Mouse (Mus musculus) left cerebral cortex, postnatal 4 days (tissue): ENCODE measurements around the gene Rora. TPM values are rescaled to one million over a fixed set of nuclear protein-coding genes. Genes with fewer than 3 reads are reported as not detected.
A peak's percentile ranks its signal among the peaks of the same experiment; 100 is the strongest.

ENCODE experiments used
- DNase-seq: peaks from one replicate; pipeline ENCODE4 v3.0.0-alpha.2; 2022
- intact Hi-C: fragments of 180-260 bp; cut with DNase I; formaldehyde crosslinking; loops from one replicate; pipeline ENCODE4 v1.15.1; 2025
- total RNA-seq, 2 experiments: library from RNA; stranded (reverse); gene quantifications; 2 replicates each; pipeline ENCODE4 v1.2.3; 2021

Gene Rora
- total RNA-seq, 2 experiments from 2014 or later, result 25.3 to 29.2 TPM

- DNase-seq, result no peak
- intact Hi-C loops, result no loop called here
Observed at GRCm38 (mm10) chr9:68687251-68687874, 33.8 kb downstream of the Rora start.

DNA sequence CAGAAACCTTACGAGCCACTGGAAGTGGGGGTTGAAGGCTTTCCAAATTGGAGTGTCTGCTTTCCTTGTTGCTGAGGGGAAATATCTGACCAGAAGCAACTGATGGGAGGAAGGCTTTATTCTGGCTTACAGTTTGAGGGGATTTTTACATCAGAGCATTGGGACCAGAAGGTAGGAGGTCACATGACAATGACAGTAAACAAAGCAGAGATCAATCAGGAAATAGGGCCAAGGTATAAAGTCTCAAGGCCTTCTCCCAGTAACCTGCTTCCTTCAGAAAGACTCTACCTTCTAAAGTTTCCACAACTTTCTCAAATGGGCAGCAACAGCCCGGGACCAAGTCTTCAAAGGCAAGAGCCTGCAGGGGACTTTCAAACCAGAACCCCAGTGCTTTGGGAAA lies 34.6 kb downstream of the Rora start:
- DNase-seq, result no peak
- intact Hi-C loops, result no loop called here

GRCm38 (mm10) chr9:68689351-68689750 lies 35.8 kb downstream of the Rora start:
- intact Hi-C loops, result no loop called here
- peak; percentile 51 for DNase-seq

DNA sequence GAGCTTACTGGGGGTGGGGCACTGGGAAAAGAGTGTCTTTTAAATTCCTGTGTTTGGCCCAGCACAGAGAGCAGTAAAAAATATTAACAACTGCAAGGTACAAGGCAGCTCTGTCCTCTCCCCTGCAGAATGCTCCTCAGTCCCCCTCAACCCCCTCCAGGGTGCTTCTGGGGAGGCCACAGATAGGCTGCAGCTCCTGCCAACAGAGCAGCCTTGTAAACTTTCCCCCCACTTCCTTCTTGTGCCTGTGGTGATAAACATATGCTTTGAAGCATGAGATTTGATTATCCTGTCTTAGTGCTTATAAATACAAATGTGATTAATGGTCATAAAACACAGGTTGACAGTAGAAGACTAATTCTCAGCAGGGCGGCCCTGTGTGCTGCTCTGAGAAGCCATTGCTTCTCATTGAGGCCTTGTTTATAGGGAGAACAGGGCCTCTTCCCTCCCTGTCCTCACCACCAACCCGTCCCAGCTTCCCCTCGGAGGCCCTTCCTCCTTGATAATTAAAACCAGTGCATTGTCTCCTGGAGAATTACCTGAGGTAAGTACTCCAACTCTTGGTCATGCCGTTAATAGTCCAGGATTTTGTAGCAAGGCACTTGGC lies 41.4 kb downstream of the Rora start:
- DNase-seq, result no peak
- intact Hi-C loops, result no loop called here

DNA sequence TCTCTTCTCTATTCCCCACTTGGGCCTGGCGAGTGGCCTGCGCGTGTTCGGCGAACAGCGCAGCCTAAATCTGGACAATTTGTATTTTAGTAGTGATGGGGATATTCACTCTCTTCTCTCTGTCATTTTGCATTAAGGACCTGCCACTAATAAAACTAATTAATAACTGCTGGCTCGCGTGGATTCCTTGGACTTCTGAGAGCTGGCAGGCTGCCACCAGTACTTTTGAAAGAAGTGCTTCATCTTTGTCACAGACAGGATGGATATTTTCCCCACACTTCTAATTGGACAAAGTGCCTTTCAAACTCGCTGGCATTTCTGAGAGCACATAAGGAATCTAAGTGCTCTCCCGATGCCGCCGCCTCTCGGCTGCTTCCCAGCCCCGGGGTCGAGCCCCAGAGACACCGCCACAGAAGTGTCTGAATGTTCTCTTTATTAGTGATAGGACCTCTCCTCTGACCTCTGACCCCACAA lies 41.9 kb downstream of the Rora start:
- intact Hi-C loops, result no loop called here
- DNase-seq, result peak; percentile 23

- DNase-seq, result no peak
- intact Hi-C loops, result no loop called here
Observed at GRCm38 (mm10) chr9:68696425-68696956, 42.9 kb downstream of the Rora start.

- no peak for DNase-seq
Observed at GRCm38 (mm10) chr9:68699341-68699740, 45.8 kb downstream of the Rora start.

DNA sequence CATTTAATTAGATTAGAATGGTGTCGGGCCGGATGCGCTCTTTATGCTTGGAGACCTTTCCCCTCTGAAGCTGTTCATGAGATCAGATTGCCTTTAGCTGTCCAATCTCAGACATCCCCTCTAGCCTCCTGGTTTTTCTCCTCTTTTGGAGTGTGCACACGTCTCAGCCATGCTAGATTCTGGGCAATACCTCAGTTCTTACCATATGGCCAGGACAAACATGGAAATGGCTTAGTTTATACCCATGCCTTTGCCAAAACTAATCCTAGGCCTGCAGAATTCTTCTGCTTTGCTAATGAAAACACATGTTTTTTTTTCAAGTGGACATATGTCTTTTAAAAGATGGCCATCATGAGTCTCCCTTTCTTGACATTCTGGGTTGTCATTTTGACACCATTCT lies 46.3 kb downstream of the Rora start:
- intact Hi-C loops, result no loop called here
- no peak for DNase-seq

More at GRCm38 (mm10) chr9:68699341-68699740, 45.8 kb downstream of the Rora start:
- intact Hi-C loops, result no loop called here

DNA sequence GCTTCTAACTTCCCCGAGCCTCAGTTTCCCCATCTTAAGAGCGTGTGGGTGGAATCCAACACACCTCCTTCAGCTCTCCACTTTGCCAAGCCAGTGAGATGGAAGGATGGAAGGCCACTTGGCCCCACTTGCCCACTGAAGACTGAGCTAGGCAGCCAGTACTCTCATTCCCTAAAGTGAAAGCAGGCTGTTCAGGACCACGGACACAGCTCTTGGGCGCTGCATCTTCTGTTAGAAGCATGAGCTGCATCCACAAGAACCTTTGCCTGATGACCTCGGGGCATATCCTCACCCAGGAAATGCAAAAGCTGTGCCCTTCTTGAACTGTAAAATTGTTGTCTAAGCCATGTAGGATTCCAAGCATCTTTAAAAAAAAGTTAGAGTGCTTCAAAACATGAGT lies 54.0 kb downstream of the Rora start:
- intact Hi-C loops, result no loop called here
- DNase-seq, result no peak

- intact Hi-C loops, result no loop called here
- no peak for DNase-seq
Observed at GRCm38 (mm10) chr9:68709232-68709631, 55.6 kb downstream of the Rora start.

DNA sequence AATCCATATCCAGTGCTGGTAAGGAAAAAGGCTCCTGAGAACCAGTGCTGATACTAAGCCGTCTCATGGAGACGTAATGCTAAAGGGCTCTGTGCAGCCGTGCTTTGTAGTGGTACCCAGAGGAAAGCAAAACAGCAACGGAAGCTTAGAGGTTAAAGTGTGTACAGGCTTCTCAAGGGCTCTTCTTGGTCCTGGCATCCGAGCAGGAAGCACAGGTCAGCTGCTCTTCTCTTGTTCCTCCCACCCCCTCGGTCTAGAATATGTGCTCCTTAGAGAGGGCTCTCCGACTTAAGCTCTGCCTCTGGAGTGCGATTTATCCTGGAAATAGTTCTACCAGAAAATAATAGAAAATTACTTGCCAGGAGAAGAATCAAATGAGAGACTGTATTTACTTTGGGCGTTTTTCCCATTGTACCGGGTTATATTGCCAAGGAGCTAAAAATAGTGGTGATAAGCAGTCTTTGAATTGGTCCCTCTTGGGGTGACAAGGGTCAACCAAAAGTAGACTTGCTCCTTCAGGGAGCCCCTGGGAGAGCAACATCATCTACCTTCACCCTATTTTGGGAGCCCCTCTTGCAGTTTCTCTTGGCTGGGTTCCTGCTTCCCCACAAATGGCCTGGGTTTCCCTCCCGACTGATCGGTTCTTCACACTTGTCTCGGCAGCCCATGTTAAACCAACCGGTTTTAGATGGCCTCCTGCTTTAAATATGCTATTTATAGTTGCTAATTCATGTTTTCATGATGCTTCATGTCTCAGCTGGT lies 57.5 kb downstream of the Rora start:
- DNase-seq, result no peak

GRCm38 (mm10) chr9:68716961-68717360 lies 63.4 kb downstream of the Rora start:
- intact Hi-C loops, result no loop called here

More for the DNA sequence above, 57.5 kb downstream of the Rora start:
- intact Hi-C loops, result no loop called here

GRCm38 (mm10) chr9:68718427-68718826 lies 64.8 kb downstream of the Rora start:
- intact Hi-C loops, result no loop called here

More at GRCm38 (mm10) chr9:68716961-68717360, 63.4 kb downstream of the Rora start:
- DNase-seq, result peak; percentile 33

DNA sequence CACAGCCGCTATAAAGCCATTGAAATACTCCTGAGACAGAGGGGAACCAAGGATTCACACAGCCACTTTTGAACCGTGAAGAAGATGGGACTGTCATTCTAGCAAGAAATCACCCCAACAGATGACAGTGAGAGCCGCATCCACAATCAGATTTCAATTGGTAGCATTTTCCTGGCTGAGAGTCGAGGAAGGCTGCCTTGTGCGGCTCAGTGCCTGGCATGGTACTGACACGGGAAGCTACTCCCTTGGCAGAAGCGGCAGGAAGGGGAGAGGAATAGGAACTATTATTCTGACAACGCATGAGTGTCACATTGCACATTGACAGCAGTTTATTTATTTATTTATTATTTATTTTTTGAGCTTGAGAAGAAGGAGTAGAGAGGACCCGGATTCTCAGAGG lies 65.7 kb downstream of the Rora start:
- no peak for DNase-seq
- intact Hi-C loops, result no loop called here

More at GRCm38 (mm10) chr9:68718427-68718826, 64.8 kb downstream of the Rora start:
- DNase-seq, result no peak

DNA sequence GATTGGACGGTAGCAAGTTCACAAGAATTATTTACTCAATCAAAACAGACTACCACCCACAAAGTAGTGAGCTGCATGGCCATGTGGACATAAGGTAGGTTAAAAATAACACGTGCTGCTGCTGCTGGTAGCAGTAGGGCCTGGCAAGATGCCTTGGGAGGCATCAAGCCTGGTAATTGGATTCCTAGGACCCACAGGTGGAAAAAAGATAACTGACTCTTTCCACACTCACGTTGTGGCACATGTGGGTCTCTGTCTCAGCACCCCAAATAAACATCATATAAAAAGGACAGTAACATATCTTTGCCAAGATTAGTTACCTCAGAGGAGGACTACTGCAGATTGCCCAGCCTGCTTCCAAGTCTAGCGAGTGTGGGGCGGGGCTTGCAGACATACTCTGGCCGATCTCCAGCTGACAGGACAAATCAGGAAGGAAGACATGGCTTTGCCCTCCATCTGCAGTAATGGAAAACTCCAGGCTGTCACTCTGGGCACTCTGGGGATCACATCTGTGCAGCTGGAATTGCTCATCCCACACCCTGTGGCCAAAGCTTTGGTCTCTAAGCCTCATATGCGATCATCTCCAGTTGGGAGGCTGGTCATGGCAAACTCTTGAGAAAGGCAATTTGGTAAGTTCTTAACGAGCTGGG lies 71.2 kb downstream of the Rora start:
- DNase-seq, result peak; percentile 30
- intact Hi-C loops, result no loop called here

- DNase-seq, result no peak
- intact Hi-C loops, result no loop called here
Observed at GRCm38 (mm10) chr9:68727166-68727855, 73.7 kb downstream of the Rora start.

DNA sequence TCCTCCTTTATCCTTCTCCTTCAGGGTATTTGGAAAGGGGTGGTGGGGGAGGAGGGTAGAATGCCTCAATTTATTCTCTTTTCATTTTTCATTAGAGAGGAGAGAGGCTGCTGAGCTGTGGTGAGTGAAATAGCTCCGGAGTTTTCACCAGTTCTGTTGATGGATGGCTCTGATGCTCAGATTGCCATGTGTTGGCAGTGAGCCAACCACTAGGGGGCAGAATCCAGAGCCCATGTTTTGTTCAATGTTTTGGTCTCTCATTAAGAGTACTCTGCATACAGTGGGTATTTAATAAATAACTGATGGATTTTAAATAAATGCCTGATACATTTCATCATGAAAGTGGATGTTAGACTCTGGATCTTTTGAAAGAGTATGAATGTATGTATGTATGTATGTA lies 77.9 kb downstream of the Rora start:
- intact Hi-C loops, result no loop called here
- DNase-seq, result peak; percentile 16

- intact Hi-C loops, result no loop called here
- no peak for DNase-seq
Observed at GRCm38 (mm10) chr9:68732929-68733328, 79.3 kb downstream of the Rora start.

DNA sequence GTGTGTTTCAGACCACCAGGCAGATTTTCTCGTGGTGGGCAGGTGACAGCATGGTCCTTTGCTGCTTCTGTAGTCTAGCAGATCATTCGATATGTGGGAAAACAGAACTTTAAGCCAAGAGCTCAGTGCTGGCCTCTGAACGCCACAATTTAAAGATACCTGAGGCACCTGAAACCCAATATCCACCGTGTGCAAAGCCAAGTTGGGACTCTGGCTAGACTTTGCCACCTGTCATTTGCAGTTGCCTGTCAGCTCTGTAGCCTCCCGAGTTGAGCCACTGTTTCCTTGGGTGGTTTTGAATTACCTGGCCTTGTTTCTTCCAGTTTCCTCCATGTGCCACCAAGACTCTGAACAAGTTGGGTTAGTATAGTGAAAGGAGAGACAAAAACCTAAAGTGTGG lies 82.3 kb downstream of the Rora start:
- DNase-seq, result no peak
- intact Hi-C loops, result no loop called here

DNA sequence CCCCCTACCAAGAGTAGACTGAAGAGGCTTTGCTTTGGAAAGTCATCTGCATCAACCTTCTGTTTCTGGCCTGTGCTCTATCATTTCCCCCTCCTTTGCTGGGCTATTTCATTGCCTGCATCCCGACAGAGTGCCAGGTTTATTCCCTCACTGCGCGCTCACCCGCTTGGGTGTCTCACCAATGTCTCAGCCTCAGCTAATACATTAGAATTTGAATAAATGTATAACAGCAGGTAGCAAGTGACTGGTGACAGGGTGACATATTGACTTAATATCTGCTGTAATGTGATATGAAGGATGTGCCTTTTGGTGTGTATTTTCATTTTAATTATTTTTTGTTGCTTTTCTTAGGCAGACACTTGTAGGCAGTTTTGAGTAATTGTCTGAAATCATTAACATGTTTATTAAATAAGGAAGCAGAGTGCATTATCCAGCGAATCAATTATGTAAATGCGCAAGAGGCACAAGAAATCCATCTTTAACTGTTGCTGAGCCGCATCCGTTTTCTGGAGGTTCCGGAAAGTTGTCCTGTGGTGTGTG lies 83.7 kb downstream of the Rora start:
- DNase-seq, result no peak
- intact Hi-C loops, result no loop called here
